Mouse (Mus musculus): ENCODE results near the gene Pus3. TPM values are rescaled to one million over a fixed set of nuclear protein-coding genes. Genes with fewer than 3 reads are reported as not detected.

Gene Pus3
- polyA plus RNA-seq (2014; fragmentation: Nextera tagmentation; extraction: Ambion mirVana) = 18.0 and 20.2 TPM in 2 replicates

- Histone ChIP-seq H3K4me2 (ENCODE audit: low read depth, low read length) (peak within 1 kb of the TSS; percentile 99), H3K27me3 (replicated peaks; ENCODE audit: control insufficient read depth, insufficient read depth, low read length) (no peaks in the 10 kb centered on the region), H3K4me3 (ENCODE audit: low read depth, low read length) (peak within 1 kb of the TSS; percentile 61), H3K9ac (ENCODE audit: low read depth, low read length) (peak within 1 kb of the TSS; percentile 76), H3K4me1 (ENCODE audit: control insufficient read depth, insufficient read depth, low read length) (peaks cover 8% of the 10 kb centered on the region), H3K9me3 (ENCODE audit: control insufficient read depth, low read length) (no peaks in the 10 kb centered on the region), H3K36me3 (ENCODE audit: control insufficient read depth, insufficient read depth, low read length) (peaks cover 16% of the 10 kb centered on the region), H3K27ac (replicated peaks; ENCODE audit: low read depth, low read length) (peak within 1 kb of the TSS; percentile 73)
- under 1% methylated on average over 41 of the region's 59 CpGs for WGBS
- DNase-seq (ENCODE audit: low spot score) = peak; percentile 48
- ATAC-seq (ENCODE audit: low read depth) = peak; percentile 80
These were observed at the start of gene Pus3, which contains the start of gene Ddx25 for GRCm38 (mm10) chr9:35558257-35559008. Gene Pus3, plus strand, starts transcription at chr9:35558595. Gene Ddx25, minus strand, starts transcription at chr9:35558528.

DNA sequence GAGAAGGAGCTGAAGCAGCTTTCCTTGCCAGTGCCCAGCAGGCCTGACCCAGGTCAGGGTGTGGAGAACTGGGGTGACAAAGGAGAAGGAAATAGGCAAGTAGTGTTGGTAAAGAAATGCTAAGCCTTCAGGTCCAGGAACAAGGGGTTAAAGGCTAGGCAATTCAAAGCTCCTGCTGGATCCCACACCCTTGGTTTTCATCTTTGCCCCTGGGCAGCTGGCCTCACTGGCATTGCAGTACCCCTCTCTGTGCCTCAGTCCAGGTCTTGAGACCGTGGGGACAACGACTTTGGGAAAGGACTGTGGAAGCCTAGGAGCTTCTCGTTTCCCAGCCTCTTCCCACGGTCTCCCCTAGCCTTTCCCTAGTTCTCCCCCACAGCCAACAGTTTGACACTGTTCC lies 44.5 kb upstream of the Pus3 start:
- Histone ChIP-seq H3K4me3 (ENCODE audit: low read depth, low read length) (no peak overlapping the region), H3K9ac (ENCODE audit: low read depth, low read length) (no peak overlapping the region), H3K27me3 (replicated peaks; ENCODE audit: control insufficient read depth, insufficient read depth, low read length) (no peaks in the 10 kb centered on the region), H3K27ac (replicated peaks; ENCODE audit: low read depth, low read length) (no peak overlapping the region), H3K36me3 (ENCODE audit: control insufficient read depth, insufficient read depth, low read length) (no peaks in the 10 kb centered on the region), H3K4me1 (ENCODE audit: control insufficient read depth, insufficient read depth, low read length) (no peaks in the 10 kb centered on the region), H3K4me2 (ENCODE audit: low read depth, low read length) (no peak overlapping the region), H3K9me3 (ENCODE audit: control insufficient read depth, low read length) (no peaks in the 10 kb centered on the region)
- no peak for DNase-seq (ENCODE audit: low spot score)
- ATAC-seq (ENCODE audit: low read depth) = no peak
- 67% methylated on average over 4 of the region's 4 CpGs for whole genome bisulfite sequencing

- WGBS = 75% methylated on average over 5 of the region's 5 CpGs
- Histone ChIP-seq H3K27ac (replicated peaks; ENCODE audit: low read depth, low read length) (no peak overlapping the region), H3K4me3 (ENCODE audit: low read depth, low read length) (no peak overlapping the region), H3K36me3 (ENCODE audit: control insufficient read depth, insufficient read depth, low read length) (no peaks in the 10 kb centered on the region), H3K9me3 (ENCODE audit: control insufficient read depth, low read length) (no peaks in the 10 kb centered on the region), H3K27me3 (replicated peaks; ENCODE audit: control insufficient read depth, insufficient read depth, low read length) (no peaks in the 10 kb centered on the region), H3K9ac (ENCODE audit: low read depth, low read length) (no peak overlapping the region), H3K4me1 (ENCODE audit: control insufficient read depth, insufficient read depth, low read length) (no peaks in the 10 kb centered on the region), H3K4me2 (ENCODE audit: low read depth, low read length) (no peak overlapping the region)
- DNase-seq (ENCODE audit: low spot score) (no peak), ATAC-seq (ENCODE audit: low read depth) (no peak)
These were observed 42.2 kb upstream of the Pus3 start for GRCm38 (mm10) chr9:35516182-35516581.

DNA sequence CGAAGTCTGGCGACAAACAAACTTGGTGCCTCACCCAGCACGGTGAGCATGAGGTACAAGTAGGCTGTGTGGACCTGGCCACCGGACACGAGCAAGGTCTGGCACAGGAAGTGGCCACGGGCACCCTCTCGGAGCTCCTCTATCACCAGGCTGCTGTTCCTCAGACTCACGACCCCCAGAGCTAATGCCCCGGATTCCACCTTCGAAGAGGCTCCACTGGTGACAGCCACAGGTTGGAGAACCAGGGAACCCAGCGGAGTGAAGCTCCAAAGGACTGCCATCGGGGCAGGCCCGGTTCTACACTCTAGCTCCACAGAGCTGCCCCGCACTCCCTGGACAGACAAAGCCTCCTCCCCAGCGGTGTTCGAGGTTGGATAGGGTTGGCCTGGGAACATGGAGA lies 41.7 kb upstream of the Pus3 start:
- ATAC-seq (ENCODE audit: low read depth) = no peak
- H3K27ac ChIP-seq (replicated peaks; ENCODE audit: low read depth, low read length) = no peak overlapping the region
- no peaks in the 10 kb centered on the region for H3K4me1 ChIP-seq (ENCODE audit: control insufficient read depth, insufficient read depth, low read length)
- H3K4me2 ChIP-seq (ENCODE audit: low read depth, low read length) = no peak overlapping the region
- no peak overlapping the region for H3K9ac ChIP-seq (ENCODE audit: low read depth, low read length)
- H3K9me3 ChIP-seq (ENCODE audit: control insufficient read depth, low read length) = no peaks in the 10 kb centered on the region
- 92% methylated on average over 12 of the region's 16 CpGs for WGBS
- no peaks in the 10 kb centered on the region for H3K36me3 ChIP-seq (ENCODE audit: control insufficient read depth, insufficient read depth, low read length)
- H3K4me3 ChIP-seq (ENCODE audit: low read depth, low read length) = no peak overlapping the region
- no peaks in the 10 kb centered on the region for H3K27me3 ChIP-seq (replicated peaks; ENCODE audit: control insufficient read depth, insufficient read depth, low read length)
- DNase-seq (ENCODE audit: low spot score) = no peak

DNA sequence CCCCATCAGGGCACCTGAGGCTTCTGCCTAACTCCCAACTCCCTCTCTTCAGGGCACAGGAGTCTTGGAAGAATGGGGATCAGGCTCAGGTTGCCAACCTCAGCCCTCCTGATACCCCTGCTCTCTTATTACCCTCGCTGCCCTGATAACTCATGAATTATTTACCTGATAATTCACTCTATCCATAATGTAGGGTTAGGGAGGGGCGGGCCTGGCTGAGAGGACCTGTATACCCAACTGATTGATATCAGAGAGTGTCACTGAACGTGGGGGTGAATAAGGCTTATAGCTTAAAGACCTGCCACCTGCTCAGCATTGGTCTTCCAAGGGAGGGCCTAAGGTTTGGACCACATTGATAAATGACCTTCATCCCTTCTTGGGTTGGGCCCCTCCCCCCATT lies 40.2 kb upstream of the Pus3 start, which contains the start of gene Gm1113:
Gm1113 (minus strand) TSS at position 101 of the 400 bp plus-strand sequence.
- no peak within 1 kb of the TSS for H3K4me2 ChIP-seq (ENCODE audit: low read depth, low read length)
- H3K27me3 ChIP-seq (replicated peaks; ENCODE audit: control insufficient read depth, insufficient read depth, low read length) = no peaks in the 10 kb centered on the region
- no peaks in the 10 kb centered on the region for H3K9me3 ChIP-seq (ENCODE audit: control insufficient read depth, low read length)

DNA sequence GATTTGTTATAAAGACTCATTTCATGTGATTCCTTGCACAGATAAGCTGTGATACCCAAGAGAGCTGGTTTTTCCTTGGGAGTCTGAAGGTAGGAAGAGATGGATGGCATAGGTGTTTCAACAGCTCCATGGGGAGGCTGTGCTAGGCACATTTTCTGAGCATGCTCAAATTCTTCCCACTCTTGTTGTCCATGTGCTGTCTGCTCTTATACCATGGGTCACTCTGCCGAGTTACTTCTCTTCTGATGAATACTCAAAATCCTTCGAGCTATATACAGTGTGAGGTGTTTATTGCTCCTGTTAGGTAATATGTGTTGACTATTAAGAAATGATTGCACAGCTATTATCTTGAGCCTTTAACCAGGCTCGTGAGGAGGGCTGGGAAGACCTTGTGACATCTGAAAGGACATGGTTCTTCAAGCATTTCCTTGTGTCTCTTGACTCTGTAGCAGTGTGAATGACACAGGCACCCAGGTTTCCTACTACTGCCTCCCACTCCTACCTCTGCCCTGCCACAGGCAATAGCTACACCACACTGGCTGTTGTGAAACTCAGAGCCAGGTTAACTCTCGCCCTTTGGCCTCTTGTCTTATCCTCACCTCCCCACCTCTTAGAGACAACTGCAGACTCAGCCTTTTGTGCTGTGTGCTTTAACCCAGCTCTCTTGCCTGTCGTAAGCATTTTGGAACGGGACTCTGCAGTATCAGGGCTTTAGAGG lies 37.6 kb upstream of the Pus3 start:
- DNase-seq (ENCODE audit: low spot score) (no peak), ATAC-seq (ENCODE audit: low read depth) (no peak)
- no peaks in the 10 kb centered on the region for H3K27me3 ChIP-seq (replicated peaks; ENCODE audit: control insufficient read depth, insufficient read depth, low read length)
- H3K4me3 ChIP-seq (ENCODE audit: low read depth, low read length) = no peak overlapping the region
- no peak overlapping the region for H3K9ac ChIP-seq (ENCODE audit: low read depth, low read length)
- no peak overlapping the region for H3K4me2 ChIP-seq (ENCODE audit: low read depth, low read length)
- H3K36me3 ChIP-seq (ENCODE audit: control insufficient read depth, insufficient read depth, low read length) = no peaks in the 10 kb centered on the region
- no peak overlapping the region for H3K27ac ChIP-seq (replicated peaks; ENCODE audit: low read depth, low read length)
- peaks cover 9% of the 10 kb centered on the region for H3K4me1 ChIP-seq (ENCODE audit: control insufficient read depth, insufficient read depth, low read length)
- no peaks in the 10 kb centered on the region for H3K9me3 ChIP-seq (ENCODE audit: control insufficient read depth, low read length)
- 76% methylated on average over 6 of the region's 6 CpGs for WGBS

More for the DNA sequence above, 40.2 kb upstream of the Pus3 start, which contains the start of gene Gm1113:
- Histone ChIP-seq H3K9ac (ENCODE audit: low read depth, low read length) (no peak within 1 kb of the TSS), H3K4me1 (ENCODE audit: control insufficient read depth, insufficient read depth, low read length) (no peaks in the 10 kb centered on the region), H3K4me3 (ENCODE audit: low read depth, low read length) (no peak within 1 kb of the TSS), H3K27ac (replicated peaks; ENCODE audit: low read depth, low read length) (no peak within 1 kb of the TSS), H3K36me3 (ENCODE audit: control insufficient read depth, insufficient read depth, low read length) (no peaks in the 10 kb centered on the region)
- 80% methylated on average over 3 of the region's 3 CpGs for WGBS
- ATAC-seq (ENCODE audit: low read depth) = no peak
- no peak for DNase-seq (ENCODE audit: low spot score)

- no peaks in the 10 kb centered on the region for H3K27me3 ChIP-seq (replicated peaks; ENCODE audit: control insufficient read depth, insufficient read depth, low read length)
- H3K4me1 ChIP-seq (ENCODE audit: control insufficient read depth, insufficient read depth, low read length) = peaks cover 9% of the 10 kb centered on the region
- H3K36me3 ChIP-seq (ENCODE audit: control insufficient read depth, insufficient read depth, low read length) = no peaks in the 10 kb centered on the region
- H3K9me3 ChIP-seq (ENCODE audit: control insufficient read depth, low read length) = no peaks in the 10 kb centered on the region
- no peak overlapping the region for H3K4me2 ChIP-seq (ENCODE audit: low read depth, low read length)
- H3K4me3 ChIP-seq (ENCODE audit: low read depth, low read length) = no peak overlapping the region
- no peak for ATAC-seq (ENCODE audit: low read depth)
- no peak overlapping the region for H3K9ac ChIP-seq (ENCODE audit: low read depth, low read length)
- H3K27ac ChIP-seq (replicated peaks; ENCODE audit: low read depth, low read length) = 0 out of 2 replicates have a peak overlapping the region, but pooled peaks have one; percentile 61
- WGBS = 58% methylated on average over 2 of the region's 2 CpGs
- no peak for DNase-seq (ENCODE audit: low spot score)
These were observed 36.2 kb upstream of the Pus3 start for GRCm38 (mm10) chr9:35522241-35522640.

- Histone ChIP-seq H3K4me1 (ENCODE audit: control insufficient read depth, insufficient read depth, low read length) (peaks cover 9% of the 10 kb centered on the region), H3K4me2 (ENCODE audit: low read depth, low read length) (no peak overlapping the region), H3K36me3 (ENCODE audit: control insufficient read depth, insufficient read depth, low read length) (no peaks in the 10 kb centered on the region), H3K9me3 (ENCODE audit: control insufficient read depth, low read length) (no peaks in the 10 kb centered on the region), H3K27me3 (replicated peaks; ENCODE audit: control insufficient read depth, insufficient read depth, low read length) (no peaks in the 10 kb centered on the region), H3K4me3 (ENCODE audit: low read depth, low read length) (no peak overlapping the region), H3K27ac (replicated peaks; ENCODE audit: low read depth, low read length) (peak overlapping the region; percentile 61), H3K9ac (ENCODE audit: low read depth, low read length) (no peak overlapping the region)
- 79% methylated on average over 1 of the region's 1 CpGs for WGBS
- DNase-seq (ENCODE audit: low spot score) (no peak), ATAC-seq (ENCODE audit: low read depth) (no peak)
These were observed 35.4 kb upstream of the Pus3 start for GRCm38 (mm10) chr9:35522821-35523515.

All from embryonic facial prominence, embryonic 14.5 days (tissue).